Mouse (Mus musculus): ENCODE measurements around the gene Bcl2l1. TPM values are rescaled to one million over a fixed set of nuclear protein-coding genes. Genes with fewer than 3 reads are reported as not detected.
A peak's percentile ranks its signal among the peaks of the same experiment; 100 is the strongest.

The Bcl2l1 gene
- polyA plus RNA-seq, 1 experiment, result 113 TPM

- Histone ChIP-seq H3K4me3 (replicated peaks; ENCODE audit: extremely low read depth, low read depth, low read length) (no peak overlapping the region), H3K4me1 (ENCODE audit: control insufficient read depth, insufficient read depth, low read length) (peaks cover 47% of the 10 kb centered on the region)
- 11% methylated on average over 2 of the region's 2 CpGs for WGBS
- TF ChIP-seq POLR2A (IDR thresholded peaks at IDR 0.05; ENCODE audit: borderline replicate concordance, extremely low read depth, low read depth, low read length) (no peak), CTCF (IDR thresholded peaks at IDR 0.05; ENCODE audit: insufficient read depth, low read length) (no peak)
- DNase-seq, result peak; percentile 36
Observed at GRCm38 (mm10) chr2:152806037-152806436, 25.5 kb downstream of the Bcl2l1 start.

- WGBS, result 42% methylated on average over 5 of the region's 5 CpGs
- DNase-seq, result no peak
- no peak overlapping the region for H3K4me3 ChIP-seq (replicated peaks; ENCODE audit: extremely low read depth, low read depth, low read length)
- TF ChIP-seq POLR2A (IDR thresholded peaks at IDR 0.05; ENCODE audit: borderline replicate concordance, extremely low read depth, low read depth, low read length) (no peak), CTCF (IDR thresholded peaks at IDR 0.05; ENCODE audit: insufficient read depth, low read length) (no peak)
- peaks cover 40% of the 10 kb centered on the region for H3K4me1 ChIP-seq (ENCODE audit: control insufficient read depth, insufficient read depth, low read length)
Observed at GRCm38 (mm10) chr2:152805111-152805490, 26.4 kb downstream of the Bcl2l1 start.

- 15% methylated on average over 6 of the region's 6 CpGs for WGBS
- DNase-seq, result no peak
- Histone ChIP-seq H3K4me3 (replicated peaks; ENCODE audit: extremely low read depth, low read depth, low read length) (no peak overlapping the region), H3K4me1 (ENCODE audit: control insufficient read depth, insufficient read depth, low read length) (peaks cover 38% of the 10 kb centered on the region)
- no peak for TF ChIP-seq CTCF (IDR thresholded peaks at IDR 0.05; ENCODE audit: insufficient read depth, low read length)
- no peak for TF ChIP-seq POLR2A (IDR thresholded peaks at IDR 0.05; ENCODE audit: borderline replicate concordance, extremely low read depth, low read depth, low read length)
Observed at GRCm38 (mm10) chr2:152804408-152805110, 27.0 kb downstream of the Bcl2l1 start.

GRCm38 (mm10) chr2:152803081-152803480 lies 28.4 kb downstream of the Bcl2l1 start:
- H3K4me1 ChIP-seq (ENCODE audit: control insufficient read depth, insufficient read depth, low read length), result peaks cover 41% of the 10 kb centered on the region
- TF ChIP-seq CTCF (IDR thresholded peaks at IDR 0.05; ENCODE audit: insufficient read depth, low read length), result no peak
- TF ChIP-seq POLR2A (IDR thresholded peaks at IDR 0.05; ENCODE audit: borderline replicate concordance, extremely low read depth, low read depth, low read length), result no peak
- H3K4me3 ChIP-seq (replicated peaks; ENCODE audit: extremely low read depth, low read depth, low read length), result no peak overlapping the region
- 85% methylated on average over 5 of the region's 5 CpGs for WGBS
- no peak for DNase-seq

DNA sequence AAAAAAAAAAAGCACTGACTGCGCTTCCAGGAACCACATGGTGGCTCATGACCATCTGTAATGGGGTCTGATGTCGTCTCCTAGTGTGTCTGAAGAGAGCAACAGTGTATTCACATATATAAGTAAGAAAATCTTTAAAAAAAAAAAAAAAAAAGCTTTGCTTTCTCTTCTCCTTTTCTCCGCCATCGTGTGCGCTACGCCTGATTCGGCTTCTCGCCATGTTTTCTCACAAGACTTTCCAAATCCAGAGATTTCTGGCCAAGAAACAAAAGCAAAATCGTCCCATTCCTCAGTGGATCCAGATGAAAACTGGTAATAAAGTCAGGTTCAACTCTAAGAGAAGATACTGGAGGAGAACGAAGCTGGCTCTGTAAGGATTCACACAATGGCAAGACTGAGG lies 29.2 kb downstream of the Bcl2l1 start:
- H3K4me1 ChIP-seq (ENCODE audit: control insufficient read depth, insufficient read depth, low read length), result peaks cover 42% of the 10 kb centered on the region
- DNase-seq, result no peak
- H3K4me3 ChIP-seq (replicated peaks; ENCODE audit: extremely low read depth, low read depth, low read length), result no peak overlapping the region
- no peak for TF ChIP-seq CTCF (IDR thresholded peaks at IDR 0.05; ENCODE audit: insufficient read depth, low read length)
- no peak for TF ChIP-seq POLR2A (IDR thresholded peaks at IDR 0.05; ENCODE audit: borderline replicate concordance, extremely low read depth, low read depth, low read length)
- WGBS, result 85% methylated on average over 10 of the region's 10 CpGs

- Histone ChIP-seq H3K4me3 (replicated peaks; ENCODE audit: extremely low read depth, low read depth, low read length) (no peak overlapping the region), H3K4me1 (ENCODE audit: control insufficient read depth, insufficient read depth, low read length) (peaks cover 31% of the 10 kb centered on the region)
- TF ChIP-seq CTCF (IDR thresholded peaks at IDR 0.05; ENCODE audit: insufficient read depth, low read length) (no peak), POLR2A (IDR thresholded peaks at IDR 0.05; ENCODE audit: borderline replicate concordance, extremely low read depth, low read depth, low read length) (no peak)
- DNase-seq, result no peak
Observed at GRCm38 (mm10) chr2:152800762-152801113, 30.8 kb downstream of the Bcl2l1 start.

- DNase-seq, result no peak
- Histone ChIP-seq H3K4me1 (ENCODE audit: control insufficient read depth, insufficient read depth, low read length) (peaks cover 28% of the 10 kb centered on the region), H3K4me3 (replicated peaks; ENCODE audit: extremely low read depth, low read depth, low read length) (no peak overlapping the region)
- WGBS, result 65% methylated on average over 7 of the region's 7 CpGs
- no peak for TF ChIP-seq CTCF (IDR thresholded peaks at IDR 0.05; ENCODE audit: insufficient read depth, low read length)
- TF ChIP-seq POLR2A (IDR thresholded peaks at IDR 0.05; ENCODE audit: borderline replicate concordance, extremely low read depth, low read depth, low read length), result no peak
Observed at GRCm38 (mm10) chr2:152799954-152800761, 31.4 kb downstream of the Bcl2l1 start.

DNA sequence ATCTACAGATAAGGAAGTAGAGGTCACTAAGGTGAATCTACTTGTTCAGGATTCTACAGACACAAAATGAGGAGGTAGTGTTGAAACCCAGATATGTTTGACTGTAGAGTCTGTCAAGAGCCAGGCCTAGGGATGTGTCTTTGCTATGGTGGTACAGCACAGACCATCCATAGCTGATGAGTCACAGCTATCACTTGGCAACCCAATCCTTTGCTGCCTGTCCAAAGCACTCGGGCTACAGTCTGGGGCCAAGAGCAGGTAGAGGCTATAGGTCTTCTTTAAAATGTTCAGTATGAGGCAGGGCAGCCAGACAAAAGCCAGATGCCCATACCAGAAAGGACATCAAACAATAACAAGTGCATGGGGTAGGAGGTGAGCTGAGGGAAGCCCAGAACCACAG lies 33.9 kb downstream of the Bcl2l1 start:
- WGBS, result 76% methylated on average over 1 of the region's 1 CpGs

DNA sequence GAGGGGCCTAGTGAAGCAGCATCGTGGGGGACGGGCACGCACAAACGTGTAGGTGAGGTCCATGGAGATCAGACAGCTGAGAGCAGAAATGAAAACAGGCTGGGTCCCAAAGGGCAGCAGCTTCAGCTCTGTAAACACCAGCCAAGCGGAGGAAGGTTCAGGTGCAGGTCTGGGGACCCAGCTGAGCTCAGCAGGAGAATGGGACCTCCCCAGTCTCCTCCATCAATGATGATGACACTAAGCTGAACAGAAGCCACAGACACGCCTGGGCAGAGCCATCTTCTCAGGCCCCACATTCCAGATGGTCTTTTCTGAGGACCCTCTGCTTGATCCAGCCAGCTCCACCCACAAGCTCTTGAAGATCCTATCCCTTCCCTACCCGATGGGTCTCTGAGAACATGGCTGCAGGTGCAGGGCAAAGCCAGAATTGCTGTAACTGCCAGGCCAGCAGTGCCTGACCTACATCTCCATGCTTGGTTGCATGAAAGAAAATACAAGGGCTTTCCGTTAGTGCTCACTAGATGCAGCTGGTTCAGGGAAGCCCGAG lies 37.2 kb downstream of the Bcl2l1 start:
- TF ChIP-seq POLR2A (IDR thresholded peaks at IDR 0.05; ENCODE audit: borderline replicate concordance, extremely low read depth, low read depth, low read length), result no peak
- no peak for TF ChIP-seq CTCF (IDR thresholded peaks at IDR 0.05; ENCODE audit: insufficient read depth, low read length)
- Histone ChIP-seq H3K4me1 (ENCODE audit: control insufficient read depth, insufficient read depth, low read length) (peaks cover 51% of the 10 kb centered on the region), H3K4me3 (replicated peaks; ENCODE audit: extremely low read depth, low read depth, low read length) (no peak overlapping the region)
- no peak for DNase-seq
- WGBS, result 65% methylated on average over 9 of the region's 9 CpGs

More for the DNA sequence above, 33.9 kb downstream of the Bcl2l1 start:
- TF ChIP-seq POLR2A (IDR thresholded peaks at IDR 0.05; ENCODE audit: borderline replicate concordance, extremely low read depth, low read depth, low read length) (no peak), CTCF (IDR thresholded peaks at IDR 0.05; ENCODE audit: insufficient read depth, low read length) (no peak)
- H3K4me1 ChIP-seq (ENCODE audit: control insufficient read depth, insufficient read depth, low read length), result peaks cover 26% of the 10 kb centered on the region
- no peak for DNase-seq
- no peak overlapping the region for H3K4me3 ChIP-seq (replicated peaks; ENCODE audit: extremely low read depth, low read depth, low read length)

All from lung, adult 2 months (tissue).